Mouse (Mus musculus) testis, postnatal 10 days (tissue): ENCODE measurements around the gene Abcc4.

Source experiments
- DNase-seq: peaks from one replicate; pipeline ENCODE4 v3.0.0; 2021; ENCODE audit warnings: low spot score

Abcc4 gene

DNA sequence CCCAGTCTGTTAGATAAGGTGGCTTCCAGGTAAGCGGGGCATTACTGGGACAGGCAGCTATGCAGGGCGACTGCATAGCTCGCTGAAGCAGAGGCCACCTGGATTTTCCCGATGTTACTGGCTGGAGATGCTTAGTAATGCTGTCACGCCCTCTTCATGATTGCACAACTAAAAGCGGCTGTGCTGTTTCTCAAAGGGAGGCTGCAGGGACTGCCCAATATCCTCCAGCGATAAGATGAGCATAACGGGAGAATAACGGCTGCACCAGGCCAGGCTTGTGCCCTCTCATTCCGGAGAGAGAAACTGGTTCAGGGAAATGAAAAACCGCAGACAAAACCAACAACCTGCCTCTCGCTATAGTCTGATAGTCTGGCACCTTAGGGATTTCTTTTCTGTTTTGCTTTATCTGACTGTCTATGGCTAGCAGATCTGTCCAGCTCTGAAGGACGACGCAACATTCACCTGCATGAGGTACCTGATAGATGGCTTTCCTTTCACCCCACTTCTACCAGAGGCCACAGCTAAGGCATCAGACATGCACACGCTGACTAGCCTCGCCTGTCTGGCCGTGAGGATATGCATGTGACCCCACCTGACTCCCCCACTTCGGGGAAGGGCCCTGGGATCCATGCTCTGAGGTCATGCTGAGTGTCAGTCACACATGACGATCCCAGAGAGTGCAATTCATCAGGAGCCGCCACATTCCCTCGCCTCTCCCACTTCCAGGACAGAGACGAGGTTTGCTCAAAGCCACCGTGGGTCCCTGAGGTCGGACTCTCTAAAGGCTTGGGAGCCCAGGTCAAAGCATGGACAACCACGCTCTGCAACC, 67.4 kb downstream of the Abcc4 start:
- no peak for DNase-seq

DNA sequence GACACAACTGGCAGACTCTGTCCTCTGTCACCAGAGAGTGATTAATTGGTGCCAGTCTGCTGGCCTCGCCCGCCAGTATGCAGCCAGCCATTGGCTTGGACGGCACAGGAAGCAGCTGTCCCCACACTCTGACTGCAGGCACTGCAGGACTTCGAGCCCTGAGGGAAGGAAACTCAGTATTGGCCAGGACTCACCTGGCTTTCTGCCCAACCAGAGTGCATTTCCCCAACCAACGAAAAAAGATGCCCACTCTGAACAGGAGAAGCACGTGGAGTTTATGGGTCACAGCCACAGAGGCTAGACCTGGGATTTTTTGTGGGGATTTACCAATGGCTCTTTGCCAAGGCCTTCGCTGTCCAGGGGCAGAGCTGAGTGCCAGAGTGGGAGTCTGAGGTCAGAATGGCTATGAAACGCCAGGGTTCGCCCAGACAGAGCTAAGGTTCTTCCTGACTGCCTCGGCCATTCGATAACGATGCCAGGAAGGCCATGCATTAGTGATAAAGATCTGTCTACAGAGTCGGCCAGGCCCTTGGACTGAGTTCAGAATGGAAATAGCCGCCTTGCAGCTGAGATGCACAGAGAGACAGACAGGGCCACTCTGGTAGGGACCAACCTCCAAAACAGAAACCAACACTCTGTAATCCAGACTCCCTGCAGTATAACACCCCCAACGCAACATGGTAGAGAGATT, 70.4 kb downstream of the Abcc4 start:
- peak; percentile 54 for DNase-seq

DNA sequence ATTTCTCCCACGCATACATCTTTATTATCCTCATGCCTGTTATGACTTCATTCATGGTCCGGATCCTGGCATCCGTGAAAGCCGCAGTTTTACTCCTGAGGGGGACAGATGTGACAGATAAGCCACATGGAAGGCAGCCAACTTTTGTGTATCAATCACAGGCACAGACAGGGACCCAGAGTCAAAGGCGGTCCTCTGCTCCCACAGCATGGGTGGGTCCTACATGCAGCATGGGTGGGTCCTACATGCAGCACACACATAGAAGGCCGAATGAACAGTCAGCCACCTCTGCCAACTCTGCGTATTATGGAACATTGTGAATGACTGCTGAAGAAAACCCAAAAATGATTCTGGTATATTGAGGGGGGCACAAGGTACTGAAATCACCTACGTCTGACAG, 76.4 kb downstream of the Abcc4 start:
- DNase-seq: no peak

DNA sequence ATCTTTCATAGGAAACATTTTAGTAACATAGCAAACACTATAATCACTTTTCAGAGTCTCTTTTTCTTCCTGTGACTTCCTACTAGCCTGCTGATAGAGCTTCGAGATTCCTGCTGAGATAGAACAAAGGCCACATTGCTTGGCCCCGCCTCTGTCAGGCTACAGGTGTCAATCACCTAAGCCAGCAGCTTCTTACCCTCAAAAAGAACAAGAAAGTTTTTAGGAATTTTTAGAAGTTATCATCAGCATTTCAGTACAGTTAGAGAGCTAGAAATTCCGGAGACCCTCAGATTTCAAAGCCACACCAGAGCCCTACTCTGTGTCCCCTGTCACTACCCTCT, 84.6 kb downstream of the Abcc4 start:
- DNase-seq: no peak

DNA sequence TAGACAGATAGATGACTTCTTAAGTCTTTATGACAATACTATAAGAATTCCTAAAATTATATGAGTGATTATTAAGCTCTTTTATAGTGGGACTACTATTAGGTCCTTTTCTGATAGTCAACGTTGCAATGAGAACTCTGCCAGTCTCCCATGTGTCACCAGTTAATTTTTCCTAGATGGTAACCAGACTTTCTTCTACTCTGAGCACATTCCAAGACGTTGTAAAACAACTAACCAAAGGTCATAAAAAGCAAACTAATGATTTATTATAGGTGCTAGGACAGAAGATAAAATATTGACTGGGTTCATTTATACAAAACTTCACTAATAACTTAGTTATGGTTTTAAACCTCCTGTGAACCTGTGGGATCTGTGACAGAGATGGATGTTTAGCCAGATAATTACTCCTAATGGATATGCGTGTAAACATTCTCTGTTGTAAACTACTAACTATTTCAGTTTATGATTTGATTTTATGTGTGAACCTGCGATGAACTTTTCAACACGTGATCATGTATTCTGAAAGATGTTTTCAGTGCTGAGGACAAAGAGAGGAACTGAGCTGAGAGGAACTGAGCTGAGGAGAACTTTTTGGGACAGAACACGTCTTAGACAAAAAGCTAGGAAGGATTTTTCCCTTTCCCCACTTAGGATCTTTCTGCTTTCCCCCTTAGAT, 85.1 kb downstream of the Abcc4 start:
- DNase-seq: no peak

DNA sequence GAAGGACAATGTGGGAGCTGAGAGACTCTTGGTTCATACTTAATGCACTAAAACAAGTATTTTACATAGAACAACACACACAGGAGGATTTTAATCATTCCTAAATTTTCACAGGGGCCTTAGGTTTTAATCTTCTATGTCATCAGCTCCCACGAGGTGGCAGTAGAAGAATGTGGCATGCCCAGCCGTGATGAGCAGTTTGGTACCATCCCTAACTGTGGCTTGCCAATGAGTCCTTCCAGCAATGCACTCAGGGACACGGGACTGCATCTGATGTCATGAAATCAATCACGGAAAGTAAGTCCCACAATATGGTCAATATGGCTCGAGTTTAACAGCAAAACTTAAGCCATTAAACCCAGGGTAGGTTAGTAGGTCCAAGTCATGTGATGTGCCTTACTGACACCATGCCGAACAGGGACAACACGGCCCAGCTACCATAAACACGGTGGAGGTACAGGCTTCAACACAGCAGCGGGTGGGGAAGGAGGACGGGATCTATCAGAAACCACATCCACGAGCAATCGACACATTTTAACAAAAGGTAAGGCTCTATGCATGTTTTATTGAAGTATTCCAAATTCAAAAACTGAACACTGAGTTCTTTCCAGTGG, 89.2 kb downstream of the Abcc4 start:
- peak; percentile 60 for DNase-seq

DNA sequence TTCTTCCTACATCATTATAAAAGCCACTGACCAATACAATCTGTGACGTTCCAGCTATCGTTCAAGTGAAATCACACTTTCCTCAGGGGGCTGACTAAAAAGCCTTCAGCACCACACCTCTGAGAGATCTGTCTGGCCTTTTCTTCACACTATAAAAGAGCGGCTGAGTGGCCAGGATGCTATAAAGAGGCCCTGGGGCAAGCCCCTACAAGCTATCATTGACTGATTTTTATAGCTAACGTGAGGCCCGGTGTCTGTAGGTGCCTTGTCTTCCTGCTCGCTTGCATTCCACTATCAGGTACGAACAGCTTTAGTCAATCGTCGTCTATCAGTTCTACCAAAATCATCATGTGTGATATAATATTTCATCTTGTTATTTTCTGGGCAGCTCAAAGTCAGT, 92.3 kb downstream of the Abcc4 start:
- no peak for DNase-seq

DNA sequence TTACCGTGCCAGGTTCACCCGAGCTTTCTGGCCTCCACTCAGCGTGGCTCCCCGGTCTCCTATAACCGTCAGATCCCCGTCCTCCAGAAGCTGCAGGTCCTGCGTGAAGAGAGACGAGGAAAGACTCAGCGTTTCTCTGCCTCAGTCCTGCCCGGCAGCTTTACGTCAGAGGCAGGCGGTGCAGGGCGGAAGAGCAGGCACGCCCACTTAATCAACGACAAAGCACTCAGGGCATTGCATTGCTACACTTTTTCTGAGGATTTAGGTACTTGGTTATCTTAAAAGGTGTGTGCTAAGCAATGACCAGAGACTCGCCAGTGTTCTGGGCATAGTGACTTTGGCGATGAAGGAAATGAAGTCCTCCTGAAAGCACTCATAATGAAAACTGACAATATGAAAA, 94.3 kb downstream of the Abcc4 start:
- no peak for DNase-seq

DNA sequence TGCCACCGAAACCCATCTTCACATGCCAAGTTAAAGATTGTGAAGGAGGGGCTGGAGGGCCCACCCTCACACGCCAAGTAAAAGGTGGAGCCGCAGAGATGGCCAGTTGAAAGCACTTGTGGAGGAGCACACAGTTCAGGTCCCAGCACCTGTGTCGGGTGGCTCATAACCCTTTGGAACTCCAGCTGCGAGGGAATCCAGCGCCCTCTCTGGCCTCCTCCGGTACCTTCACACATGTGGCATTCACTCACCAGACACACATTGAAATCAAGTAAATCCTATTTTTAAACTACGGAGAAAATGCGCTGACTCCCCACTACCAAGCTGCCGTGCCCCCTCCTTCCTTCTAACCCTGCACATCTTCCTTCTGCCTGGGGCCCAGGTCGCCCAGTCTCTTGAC, 95.2 kb downstream of the Abcc4 start:
- no peak for DNase-seq

DNA sequence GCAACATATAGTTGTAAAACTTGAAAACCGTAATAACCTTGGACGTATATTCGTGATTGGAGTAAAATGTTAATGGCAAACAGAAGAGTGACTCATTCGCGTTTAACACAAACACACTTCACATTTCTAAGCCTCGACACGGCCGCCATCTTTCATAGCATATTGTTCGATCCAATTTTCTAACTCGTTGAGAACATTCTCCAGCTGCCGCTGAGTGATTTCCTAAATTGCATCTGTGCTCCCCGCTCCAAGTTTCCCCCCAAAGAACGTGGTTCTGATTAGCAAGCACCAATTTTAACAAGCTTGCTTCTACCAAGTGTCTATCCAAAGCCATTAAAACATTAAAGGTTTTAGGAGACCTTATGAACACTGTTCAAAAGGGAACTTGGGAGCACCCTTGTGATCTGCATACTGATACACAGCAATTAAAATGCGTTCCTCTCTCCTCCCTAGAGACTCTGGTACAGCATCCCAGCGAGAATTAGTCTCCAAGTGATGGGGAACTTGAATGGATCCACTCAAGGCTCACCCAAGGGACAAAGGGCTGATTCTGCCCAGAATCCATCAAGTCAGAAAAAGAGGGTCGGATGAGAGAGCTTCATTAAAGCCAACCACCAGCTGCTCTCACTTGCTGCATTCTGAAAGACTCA, 97.1 kb downstream of the Abcc4 start:
- DNase-seq: no peak

DNA sequence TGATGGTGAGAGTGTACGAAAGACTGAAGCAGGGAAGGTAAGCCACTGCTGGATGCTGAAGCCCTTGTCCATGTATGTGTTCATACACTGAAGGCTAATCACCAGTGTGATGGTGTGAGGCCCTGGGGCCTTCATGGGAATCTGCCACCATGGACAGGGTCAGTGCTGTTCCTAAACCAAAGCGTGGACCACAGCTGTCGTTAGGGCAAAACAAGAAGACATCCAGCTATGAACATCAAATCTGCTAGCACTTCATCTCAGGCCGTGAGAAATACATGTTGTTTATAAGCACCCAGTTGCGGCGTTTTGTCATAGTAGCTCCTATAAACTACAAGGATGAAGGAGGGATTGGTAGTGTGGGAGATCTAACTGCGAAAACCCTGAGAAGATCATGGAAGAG, 97.7 kb downstream of the Abcc4 start:
- DNase-seq: no peak

DNA sequence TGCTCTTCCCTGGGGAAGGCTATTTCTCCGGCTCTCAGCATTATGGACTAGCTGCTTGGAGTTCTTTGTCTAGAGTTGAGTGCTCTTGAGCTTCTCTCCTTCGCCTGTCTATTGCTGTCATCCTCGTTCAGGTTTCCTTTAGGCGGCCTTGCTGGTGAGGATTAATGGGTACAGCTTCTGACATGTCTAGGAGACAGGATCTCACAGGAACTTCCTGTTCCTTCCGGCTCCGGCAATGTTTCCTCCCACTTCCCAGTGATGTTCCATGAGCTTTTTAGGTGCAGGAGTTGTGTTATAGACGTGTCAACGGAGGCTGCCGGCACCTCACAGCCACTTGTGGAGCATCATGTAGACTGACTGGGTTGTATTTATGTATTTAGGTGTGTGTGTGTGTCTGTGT, 99.5 kb downstream of the Abcc4 start:
- no peak for DNase-seq

DNA sequence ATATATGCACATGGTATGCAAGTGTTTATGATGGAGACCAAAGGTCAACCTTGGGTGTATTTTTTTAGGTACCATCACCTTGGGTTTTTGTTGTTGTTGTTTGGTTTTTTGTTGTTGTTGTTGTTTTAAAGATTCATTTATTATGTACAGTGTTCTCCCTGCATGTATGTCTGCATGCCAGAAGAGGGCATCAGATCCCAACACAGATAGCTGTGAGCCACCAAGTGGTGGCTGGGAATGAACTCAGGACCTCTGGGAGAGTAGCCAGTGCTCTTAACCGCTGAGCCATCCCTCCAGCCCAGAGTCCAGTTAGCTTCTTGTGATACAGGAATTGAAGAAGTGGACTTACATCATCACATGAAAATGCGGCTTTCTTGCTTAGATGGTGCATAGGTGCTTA, 101.1 kb downstream of the Abcc4 start:
- no peak for DNase-seq

DNA sequence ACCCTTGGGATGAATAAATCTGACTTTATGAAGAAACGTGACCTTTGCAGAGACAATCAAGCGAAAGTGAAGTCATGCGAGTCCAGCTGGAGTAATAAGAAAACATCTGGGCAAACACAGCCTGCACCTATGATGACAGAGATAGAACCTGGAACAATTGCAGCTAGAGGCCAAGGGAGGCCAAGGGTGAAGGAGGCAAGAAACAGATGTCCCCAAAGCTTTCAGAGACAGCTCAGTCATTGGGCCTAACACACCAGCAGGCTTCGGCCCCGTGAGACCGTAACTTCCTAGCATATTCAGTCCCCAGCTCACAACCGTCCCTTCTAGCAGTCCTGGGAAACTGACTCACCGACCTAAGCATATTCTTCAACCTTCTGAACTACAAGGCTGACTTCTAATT, 104.0 kb downstream of the Abcc4 start:
- no peak for DNase-seq

DNA sequence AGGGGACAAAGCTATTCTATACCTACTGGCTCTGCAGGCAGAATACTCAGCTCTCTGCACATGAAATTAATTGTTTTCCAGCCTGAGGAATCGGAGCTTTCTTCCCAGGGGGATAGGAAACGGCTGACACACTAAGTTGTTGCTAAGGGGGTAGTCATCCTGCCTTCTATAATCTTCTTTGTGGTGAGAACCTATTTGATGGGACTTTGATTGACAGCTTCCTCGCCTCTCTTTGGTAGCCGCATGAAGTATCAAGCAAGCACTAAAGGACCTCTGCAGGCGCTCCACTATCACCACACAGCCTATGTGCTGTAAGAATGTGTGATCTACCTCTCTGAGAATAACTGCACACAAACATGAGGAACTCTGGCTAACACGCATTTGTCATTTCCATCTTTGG, 105.3 kb downstream of the Abcc4 start:
- DNase-seq: no peak

DNA sequence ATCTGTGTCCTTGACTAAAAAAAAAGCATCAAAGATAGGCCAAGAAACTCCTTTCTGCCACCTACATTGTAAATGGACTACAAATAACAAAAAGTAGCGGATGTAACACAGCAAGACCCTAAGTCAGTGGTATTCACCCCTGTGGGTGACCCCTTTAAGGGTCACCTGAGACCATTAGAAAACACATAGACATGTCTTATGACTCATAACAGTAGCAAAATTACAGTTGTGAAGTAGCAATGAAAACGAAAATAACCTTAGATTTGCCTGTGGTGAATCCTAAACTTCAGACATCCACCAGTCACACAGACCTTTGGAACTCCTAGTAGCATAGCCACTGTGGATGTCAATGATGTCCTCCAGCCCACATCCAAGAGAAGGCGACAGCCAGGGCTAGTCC, 107.3 kb downstream of the Abcc4 start:
- DNase-seq: no peak

DNA sequence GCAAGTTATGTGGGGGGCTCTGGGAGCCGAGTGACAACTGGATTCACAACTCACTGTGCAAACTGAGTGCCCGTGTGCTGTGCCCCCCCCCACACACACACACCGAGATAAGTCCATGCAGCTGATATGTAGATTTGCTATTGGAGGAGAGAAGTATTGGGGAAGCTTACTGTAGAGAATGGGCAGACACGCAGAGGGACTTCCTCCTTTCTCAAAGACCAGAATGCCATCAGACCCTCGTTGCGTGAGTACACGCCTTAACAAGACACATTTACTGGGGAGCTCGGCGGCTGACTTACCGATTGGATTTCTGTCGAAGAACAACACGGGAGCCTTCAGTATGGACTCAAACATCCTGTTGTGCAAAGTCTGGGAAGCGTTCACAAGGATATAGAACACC, 111.6 kb downstream of the Abcc4 start:
- no peak for DNase-seq

DNA sequence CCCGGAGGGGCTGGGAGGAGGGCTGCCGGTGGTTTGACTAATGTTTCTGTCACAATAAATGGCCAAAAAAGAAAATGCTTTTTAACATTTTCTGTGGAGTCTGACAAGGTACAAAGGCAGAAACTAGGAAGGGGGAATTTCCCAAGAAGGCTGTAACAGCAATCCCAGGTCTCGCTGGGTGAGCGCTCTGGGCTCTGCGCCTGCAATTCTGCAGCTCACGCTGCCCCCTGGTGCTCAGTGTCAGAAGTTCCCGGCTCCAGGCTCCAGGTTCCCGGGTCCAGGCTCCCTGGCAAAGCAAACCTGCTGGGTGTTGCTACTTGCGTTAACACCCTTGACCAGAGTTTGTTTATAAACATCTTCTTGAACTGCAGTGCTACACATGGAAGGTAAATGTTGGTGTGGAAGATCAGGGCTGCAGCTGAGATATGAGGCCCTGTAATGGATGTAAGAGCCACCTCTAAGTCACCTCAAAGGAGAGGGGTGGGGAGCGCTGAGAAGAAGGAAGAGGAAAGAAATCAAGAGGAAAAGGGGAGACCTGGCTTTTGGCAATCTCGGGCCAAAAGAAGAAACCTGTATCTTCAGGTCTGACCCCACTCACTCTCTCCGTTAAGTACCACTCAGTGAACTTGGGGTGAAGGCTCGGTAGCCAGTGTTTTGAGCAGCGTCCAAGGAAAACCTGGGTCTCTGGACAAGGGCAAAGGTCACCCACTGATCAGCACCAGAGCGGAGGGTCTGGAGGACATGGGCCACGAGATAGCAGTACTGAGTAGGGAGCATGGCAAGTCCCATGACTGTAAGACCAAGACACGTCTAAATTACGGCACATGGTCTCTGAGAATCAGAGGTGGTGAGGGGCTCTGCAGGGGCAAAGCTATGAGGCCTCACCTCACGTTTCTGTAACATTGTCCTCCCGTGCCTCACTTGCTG, 114.3 kb downstream of the Abcc4 start:
- peak; percentile 89 for DNase-seq

DNA sequence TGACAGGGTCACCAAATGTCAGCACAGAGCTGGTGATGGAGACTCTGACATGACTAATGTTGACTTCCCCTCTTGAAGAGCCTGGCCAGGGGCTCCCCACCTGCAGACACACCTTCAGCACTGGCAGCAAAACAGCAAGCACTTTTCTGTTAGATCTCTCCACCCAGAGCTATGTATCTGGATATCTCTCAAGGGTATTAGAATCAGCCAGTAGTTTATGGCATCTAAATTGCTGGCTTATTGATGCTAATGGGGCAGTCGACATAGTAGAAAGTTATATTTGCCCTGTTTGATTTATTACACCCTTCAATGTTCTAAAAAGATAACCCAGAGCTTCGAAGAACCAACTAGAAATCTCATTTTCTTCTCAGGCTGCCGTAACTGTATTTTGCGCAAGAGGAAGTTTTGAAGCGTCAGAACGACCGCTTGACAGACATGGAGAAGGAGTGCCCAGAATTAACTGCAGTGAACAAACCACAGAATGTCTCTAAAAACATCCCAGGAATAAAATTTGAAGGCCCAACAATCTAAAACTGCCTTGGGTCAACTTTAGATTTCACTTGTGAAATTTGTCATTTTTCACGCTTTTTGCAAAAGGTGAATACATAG, 123.6 kb downstream of the Abcc4 start:
- DNase-seq: no peak

DNA sequence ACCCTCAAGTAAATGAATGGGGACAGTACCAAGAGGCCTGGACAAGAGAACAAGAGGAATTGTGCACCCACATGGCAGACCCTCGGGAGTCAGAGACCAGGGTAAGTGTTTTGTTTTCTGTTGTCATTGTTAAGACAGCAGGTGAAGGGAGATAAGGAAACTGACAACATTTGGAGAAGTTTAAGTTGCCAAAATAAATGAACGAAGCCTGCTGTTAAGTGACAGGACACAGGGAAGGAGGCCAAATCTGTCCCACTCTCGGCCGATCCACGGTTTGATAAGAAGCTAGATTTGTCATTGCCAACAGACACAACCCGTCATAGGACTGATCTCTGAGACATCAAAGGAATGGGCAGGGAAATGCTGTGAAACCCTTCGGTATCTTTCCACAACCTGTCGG, 124.3 kb downstream of the Abcc4 start:
- DNase-seq: no peak
